34 mouse cellular contexts compared by ENCODE assay signal in the genomic region with DNA sequence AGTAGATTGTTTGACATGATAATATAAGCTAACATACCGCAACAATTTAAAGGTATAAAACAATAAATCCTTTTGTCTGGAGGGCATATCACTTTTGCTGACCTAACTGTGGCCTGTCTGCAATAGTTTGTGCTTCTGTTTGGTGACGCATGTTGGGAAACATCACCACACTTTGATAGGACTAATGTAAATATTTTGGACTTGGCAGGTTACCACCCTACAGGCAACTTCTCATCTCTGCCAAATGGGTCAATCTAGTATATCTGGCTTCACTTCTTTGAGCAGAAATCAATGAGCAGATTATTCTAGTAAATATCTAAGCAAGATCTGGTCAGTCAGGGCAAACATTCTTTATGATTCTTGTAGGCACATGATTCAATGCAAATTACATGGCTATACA.
"Had no signal": no experiment of that assay in that cellular context is flagged by ENCODE, and none has a peak within 500 bp of the region (broad histone marks: within the 10 kb centered on the region; RNA-seq: fewer than 3 reads in every experiment).

No protein-coding gene starts in this region.

- H3K4me3 ChIP-seq: heart, embryonic 10.5 days; heart, embryonic 12.5 days; heart, embryonic 13.5 days; heart, embryonic 15.5 days; hindbrain, embryonic 10.5 days; hindbrain, embryonic 12.5 days; hindbrain, embryonic 13.5 days; hindbrain, embryonic 15.5 days; intestine, embryonic 15.5 days; kidney, embryonic 15.5 days; layer of hippocampus, adult 2 months had no signal

- H3K27ac ChIP-seq: heart, embryonic 10.5 days; heart, embryonic 13.5 days; heart, embryonic 15.5 days; hindbrain, embryonic 10.5 days; hindbrain, embryonic 12.5 days; hindbrain, embryonic 13.5 days; hindbrain, embryonic 14.5 days; hindbrain, embryonic 15.5 days; hindbrain, postnatal 0 days; intestine, embryonic 15.5 days; kidney, embryonic 15.5 days; kidney, postnatal 0 days; layer of hippocampus, adult 2 months had no signal

- H3K4me1 ChIP-seq: heart, embryonic 15.5 days; hindbrain, embryonic 10.5 days; hindbrain, embryonic 12.5 days; hindbrain, embryonic 13.5 days; hindbrain, embryonic 15.5 days; intestine, embryonic 15.5 days; kidney, embryonic 15.5 days had no signal

- H3K36me3 ChIP-seq: heart, embryonic 10.5 days; heart, embryonic 12.5 days; heart, embryonic 13.5 days; heart, embryonic 15.5 days; hindbrain, embryonic 10.5 days; hindbrain, embryonic 12.5 days; hindbrain, embryonic 13.5 days; hindbrain, embryonic 15.5 days; intestine, embryonic 15.5 days; kidney, embryonic 15.5 days had no signal

- H3K27me3 ChIP-seq: heart, embryonic 12.5 days; heart, embryonic 13.5 days; heart, embryonic 15.5 days; hindbrain, embryonic 12.5 days; hindbrain, embryonic 13.5 days; hindbrain, embryonic 15.5 days; intestine, embryonic 15.5 days; kidney, embryonic 15.5 days had no signal

- H3K9ac ChIP-seq: heart, embryonic 12.5 days; heart, embryonic 13.5 days; heart, embryonic 15.5 days; hindbrain, embryonic 12.5 days; hindbrain, embryonic 13.5 days; hindbrain, embryonic 14.5 days; hindbrain, embryonic 15.5 days; intestine, embryonic 15.5 days; kidney, embryonic 15.5 days had no signal

- H3K9me3 ChIP-seq: heart, embryonic 10.5 days; heart, embryonic 12.5 days; heart, embryonic 13.5 days; heart, embryonic 15.5 days; hindbrain, embryonic 10.5 days; hindbrain, embryonic 12.5 days; hindbrain, embryonic 13.5 days; hindbrain, embryonic 15.5 days; intestine, embryonic 15.5 days; kidney, embryonic 15.5 days had no signal

- ATAC-seq: hindbrain, embryonic 16.5 days; hindbrain, postnatal 0 days; inflammation-experienced regulatory T-cells, adult 6 months; intestine, embryonic 15.5 days; intestine, embryonic 16.5 days; intestine, postnatal 0 days had no signal

- H3K4me2 ChIP-seq: heart, embryonic 11.5 days; heart, embryonic 12.5 days; heart, embryonic 13.5 days; heart, embryonic 15.5 days; hindbrain, embryonic 12.5 days; hindbrain, embryonic 13.5 days; hindbrain, embryonic 14.5 days; hindbrain, embryonic 15.5 days; intestine, embryonic 15.5 days; kidney, embryonic 15.5 days had no signal

- DNase-seq: heart, postnatal 10 days; heart, postnatal 14 days; heart, postnatal 36 days; heart, postnatal 4 days; kidney, adult 11 months; kidney, adult 18-20 months; kidney, adult 2 months; kidney, adult 8-10 months; kidney, adult 9 months; kidney, postnatal 10 days; kidney, postnatal 14 days; kidney, postnatal 36 days; kidney, postnatal 4 days; layer of hippocampus, adult 9-11 months; layer of hippocampus, postnatal 36 days had no signal
